In the genomic region with DNA sequence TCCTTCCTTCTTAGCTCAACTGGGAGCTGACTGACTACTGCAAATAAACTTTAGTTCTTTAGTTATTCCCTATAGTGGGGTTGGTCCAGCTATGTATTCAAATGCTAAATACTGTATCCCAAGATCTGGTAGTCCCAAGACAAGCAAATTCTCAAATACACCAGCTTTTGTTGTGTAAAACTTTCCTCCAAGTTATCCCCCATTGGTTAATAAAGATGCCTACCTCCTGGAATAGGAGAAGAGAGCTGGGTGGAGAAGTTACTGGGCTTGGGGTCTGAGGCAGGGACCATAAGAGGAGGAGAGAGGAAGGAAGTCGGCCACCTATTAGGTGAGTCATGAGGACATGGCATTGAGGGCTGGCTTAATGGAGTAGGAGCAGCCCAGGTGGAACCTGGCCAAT, we compare ENCODE assay signal across 22 mouse cellular contexts.
"Had no signal": no experiment of that assay in that cellular context is flagged by ENCODE, and none has a peak within 500 bp of the region (broad histone marks: within the 10 kb centered on the region; RNA-seq: fewer than 3 reads in every experiment).

No protein-coding gene starts in this region.

- H3K4me1 ChIP-seq: heart, embryonic 10.5 days; heart, embryonic 12.5 days; hindbrain, embryonic 13.5 days; hindbrain, embryonic 15.5 days; limb, embryonic 10.5 days; limb, embryonic 12.5 days; liver, embryonic 13.5 days had no signal

- ATAC-seq: hindbrain, postnatal 0 days; intestine, postnatal 0 days had no signal

- H3K27ac ChIP-seq: heart, embryonic 10.5 days; hindbrain, embryonic 13.5 days; hindbrain, embryonic 15.5 days; hindbrain, postnatal 0 days; layer of hippocampus, adult 2 months; left cerebral cortex, adult 2 months; limb, embryonic 10.5 days; limb, embryonic 12.5 days; liver, embryonic 13.5 days had no signal

- H3K36me3 ChIP-seq: heart, embryonic 10.5 days; heart, embryonic 12.5 days; hindbrain, embryonic 13.5 days; hindbrain, embryonic 15.5 days; limb, embryonic 10.5 days; limb, embryonic 12.5 days; liver, embryonic 13.5 days had no signal

- H3K4me3 ChIP-seq: heart, embryonic 10.5 days; heart, embryonic 12.5 days; hindbrain, embryonic 13.5 days; hindbrain, embryonic 15.5 days; layer of hippocampus, adult 2 months; left cerebral cortex, adult 2 months; limb, embryonic 10.5 days; limb, embryonic 12.5 days; liver, embryonic 13.5 days had no signal

- DNase-seq: gastrocnemius, postnatal 14 days; heart, adult 18-20 months; heart, postnatal 10 days; heart, postnatal 36 days; kidney, adult 18-20 months; kidney, adult 8-10 months; kidney, postnatal 10 days; kidney, postnatal 25 days; kidney, postnatal 4 days; liver; liver, embryonic 13.5 days had no signal

- H3K9me3 ChIP-seq: heart, embryonic 10.5 days; heart, embryonic 12.5 days; hindbrain, embryonic 13.5 days; hindbrain, embryonic 15.5 days; limb, embryonic 10.5 days; limb, embryonic 12.5 days; liver, embryonic 13.5 days had no signal

- H3K27me3 ChIP-seq: heart, embryonic 12.5 days; hindbrain, embryonic 13.5 days; hindbrain, embryonic 15.5 days; limb, embryonic 12.5 days; liver, embryonic 13.5 days had no signal

- H3K4me2 ChIP-seq: heart, embryonic 12.5 days; hindbrain, embryonic 13.5 days; hindbrain, embryonic 15.5 days; limb, embryonic 12.5 days; liver, embryonic 11.5 days; liver, embryonic 13.5 days had no signal

- H3K9ac ChIP-seq: heart, embryonic 12.5 days; hindbrain, embryonic 13.5 days; hindbrain, embryonic 15.5 days; limb, embryonic 12.5 days; liver, embryonic 13.5 days had no signal
